Mouse (Mus musculus) brain, embryonic 14.5 days (tissue): ENCODE measurements at regions not wholly inside any gene's neighbourhood (a gene's known extent, or its start where the extent isn't known, plus 50 kb on each side); places are given as distances from the start of the nearest gene placed in this dataset.

ENCODE experiments used
- DNase-seq: peaks from one replicate; pipeline ENCODE4 v3.0.0-alpha.2; 2011; ENCODE audit warnings: low read depth
- CTCF ChIP-seq: fragments of 200-500 bp; IDR thresholded peaks from 2 replicates; pipeline ENCODE4 v1.5.1; 2012; ENCODE audit warnings: inconsistent platforms, mild to moderate bottlenecking, moderate library complexity, borderline replicate concordance; ENCODE audit not compliant: insufficient read depth, insufficient read length; ENCODE audit errors: extremely low read depth
- POLR2A ChIP-seq: fragments of 200-500 bp; IDR thresholded peaks from 2 replicates; pipeline ENCODE4 v1.6.1; 2012; ENCODE audit warnings: mild to moderate bottlenecking, inconsistent platforms, borderline replicate concordance; ENCODE audit not compliant: poor library complexity, insufficient read depth, insufficient read length, severe bottlenecking; ENCODE audit errors: extremely low read depth

GRCm38 (mm10) chr1:138771307-138772011, 76.9 kb downstream of the Lhx9 start:
- TF ChIP-seq CTCF = no peak
- TF ChIP-seq POLR2A = no peak
- no peak for DNase-seq

- DNase-seq = no peak
- TF ChIP-seq POLR2A (no peak), CTCF (no peak)
These were observed 85.5 kb downstream of the Lhx9 start for GRCm38 (mm10) chr1:138762876-138763275.

- TF ChIP-seq POLR2A = no peak
- no peak for TF ChIP-seq CTCF
- DNase-seq = peak; percentile 25
These were observed 90.6 kb downstream of the Lhx9 start for GRCm38 (mm10) chr1:138757777-138758176.

GRCm38 (mm10) chr1:138733308-138733707, 113.4 kb upstream of the Nek7 start:
- no peak for TF ChIP-seq POLR2A
- no peak for TF ChIP-seq CTCF
- DNase-seq = no peak

GRCm38 (mm10) chr1:138731008-138731407, 111.1 kb upstream of the Nek7 start:
- no peak for DNase-seq
- no peak for TF ChIP-seq POLR2A
- TF ChIP-seq CTCF = no peak

- TF ChIP-seq POLR2A (no peak), CTCF (no peak)
- no peak for DNase-seq
These were observed 109.3 kb upstream of the Nek7 start for GRCm38 (mm10) chr1:138729089-138729699.

GRCm38 (mm10) chr1:138720728-138721127, 100.8 kb upstream of the Nek7 start:
- TF ChIP-seq CTCF (no peak), POLR2A (no peak)
- DNase-seq = no peak

GRCm38 (mm10) chr1:138719297-138719696, 99.4 kb upstream of the Nek7 start:
- no peak for TF ChIP-seq CTCF
- TF ChIP-seq POLR2A = no peak
- no peak for DNase-seq

GRCm38 (mm10) chr1:138716991-138717390, 97.0 kb upstream of the Nek7 start:
- peak; percentile 26 for DNase-seq
- no peak for TF ChIP-seq POLR2A
- TF ChIP-seq CTCF = no peak

- no peak for TF ChIP-seq POLR2A
- no peak for TF ChIP-seq CTCF
- DNase-seq = no peak
These were observed 95.2 kb upstream of the Nek7 start for GRCm38 (mm10) chr1:138715162-138715561.

- DNase-seq = no peak
- TF ChIP-seq CTCF (no peak), POLR2A (no peak)
These were observed 89.3 kb upstream of the Nek7 start for GRCm38 (mm10) chr1:138709229-138709608.
